Mouse (Mus musculus) cerebellum, adult 11-12 months (tissue): Measurements from ENCODE around the gene Vmn2r94.

Experiments used
- DNase-seq: peaks from one replicate; pipeline ENCODE4 v3.0.0; 2022

The Vmn2r94 gene

DNA sequence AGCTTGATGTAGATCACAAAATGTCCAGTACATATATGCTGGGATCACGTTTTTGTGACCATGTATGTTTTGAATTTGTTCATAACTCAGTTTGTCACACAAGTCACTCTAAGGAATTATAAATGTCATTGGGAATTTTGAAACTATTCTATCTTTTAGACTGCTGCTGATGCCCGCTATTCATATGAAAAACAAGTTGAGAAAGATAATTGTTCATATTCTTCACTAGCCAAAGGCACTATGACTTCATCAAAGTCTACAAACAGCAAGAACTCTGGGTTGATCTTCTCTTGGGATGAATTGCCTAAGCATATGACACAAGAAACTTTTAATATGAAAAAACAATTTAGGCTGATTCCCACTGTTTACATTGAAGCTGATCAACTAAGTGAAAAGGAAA is at the start of gene Vmn2r94:
Gene Vmn2r94 (minus strand): TSS at position 101 of the 400 bp plus-strand sequence.
- no peak for DNase-seq

DNA sequence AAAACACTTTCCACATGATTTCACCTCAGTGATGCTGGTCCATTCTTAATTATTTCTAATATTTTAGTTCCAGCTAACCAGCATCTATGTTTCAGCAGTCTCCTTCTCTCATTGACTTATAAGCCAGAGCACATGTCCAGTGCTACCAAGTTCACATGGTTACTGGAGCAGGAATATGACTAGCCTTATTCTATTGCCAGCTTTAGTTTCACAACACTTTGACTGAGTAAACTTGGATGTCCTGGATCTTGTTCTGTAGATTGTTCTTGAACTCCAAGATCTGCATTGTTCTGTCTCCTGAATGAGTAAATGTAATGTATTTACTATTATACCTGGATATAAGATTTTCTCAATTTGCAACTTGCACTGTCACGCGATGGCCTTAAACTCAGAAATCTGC is 45.5 kb upstream of the Vmn2r94 start:
- no peak for DNase-seq

DNA sequence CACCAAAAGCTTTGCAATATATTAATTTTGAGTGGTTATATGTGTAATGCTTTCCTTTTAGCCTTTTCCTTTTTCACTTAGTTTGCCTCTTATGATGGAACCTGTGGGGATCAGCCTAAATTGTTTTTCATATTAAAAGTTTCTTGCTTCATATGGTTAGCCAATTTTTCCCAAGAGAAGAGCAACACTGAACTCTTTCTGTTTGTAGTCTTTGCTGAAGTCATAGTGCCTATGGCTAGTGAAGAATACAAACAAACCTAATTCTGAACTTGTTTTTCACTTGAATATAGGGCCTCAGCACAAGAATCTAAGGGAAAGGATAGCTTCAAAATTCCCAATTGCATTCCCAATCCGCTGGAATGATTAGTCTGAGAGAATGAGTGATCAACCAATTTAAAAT is 20.2 kb upstream of the Vmn2r94 start, which contains the start of gene Vmn2r93:
Gene Vmn2r93 (plus strand): TSS at position 301 of the 400 bp plus-strand sequence.
- DNase-seq: no peak

DNA sequence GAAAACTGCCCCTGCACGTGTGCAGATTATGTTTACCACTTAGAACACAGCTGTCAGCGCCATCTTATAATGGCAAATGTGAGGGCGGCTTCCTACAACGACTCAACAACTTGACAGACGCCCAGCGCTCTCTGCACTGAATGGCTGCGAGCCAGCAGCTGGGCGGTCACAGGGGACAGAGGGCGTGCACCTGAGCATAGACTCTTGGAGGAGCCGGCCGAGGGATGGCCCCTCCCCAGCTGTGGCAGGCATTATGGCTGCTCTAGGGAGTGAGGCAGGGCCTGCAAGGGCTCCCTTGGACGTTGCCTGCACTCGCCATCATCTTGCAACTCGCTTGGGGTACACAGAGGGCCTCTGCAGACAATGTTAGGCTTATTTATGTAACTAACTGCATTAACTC is 40.6 kb downstream of the Vmn2r94 start:
- DNase-seq: no peak

DNA sequence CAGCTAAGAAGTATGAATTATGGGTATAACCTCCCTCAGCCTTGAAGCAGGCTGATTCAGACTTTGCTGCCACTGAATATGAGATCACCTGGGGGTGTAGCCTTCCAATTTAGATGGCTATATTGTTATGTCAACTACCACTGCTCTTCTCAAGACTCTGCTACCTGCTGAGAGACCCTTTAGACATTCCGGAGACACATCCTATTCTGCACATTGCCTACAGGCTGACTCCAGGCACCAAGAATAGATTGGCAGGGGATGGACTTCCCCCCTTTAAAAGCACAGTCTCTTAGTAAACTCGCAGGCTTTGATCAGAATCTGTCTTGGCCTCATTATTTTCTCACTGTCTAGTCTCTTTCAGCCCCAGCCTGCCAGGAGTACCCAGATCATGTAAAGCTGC is 45.6 kb downstream of the Vmn2r94 start:
- DNase-seq: no peak

DNA sequence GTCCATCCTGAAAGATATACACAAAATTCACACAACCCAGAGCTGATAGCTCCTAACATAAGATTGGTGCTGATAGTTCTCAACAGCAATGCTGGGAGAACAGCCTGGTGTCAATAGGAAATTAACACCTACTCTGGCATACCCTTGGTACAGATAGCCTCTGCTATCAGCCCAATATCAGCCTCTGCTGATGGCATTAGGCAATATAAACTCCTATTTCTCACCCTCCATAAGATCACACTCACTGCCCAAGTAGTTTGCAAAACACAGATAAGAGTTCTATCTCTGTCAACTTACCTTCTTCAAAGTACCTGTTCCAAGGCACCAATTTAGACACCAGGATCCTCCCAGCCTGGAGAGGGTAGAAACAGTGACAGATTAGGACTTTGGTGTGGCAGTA is 56.3 kb downstream of the Vmn2r94 start:
- no peak for DNase-seq
